Mouse (Mus musculus): ENCODE measurements around the gene Pxn. TPM values are rescaled to one million over a fixed set of nuclear protein-coding genes. Genes with fewer than 3 reads are reported as not detected.

Gene Pxn
- polyA plus RNA-seq, 1 experiment from 2014 or later: 25.2 TPM

GRCm38 (mm10) chr5:115482390-115483265 lies 23.8 kb upstream of the Pxn start:
- Histone ChIP-seq H3K27ac (ENCODE audit: low read depth) (no peak overlapping the region), H3K9ac (peak overlapping the region; percentile 9; the same call in 1 of the 2 replicates), H3K4me1 (ENCODE audit: insufficient read depth) (no peaks in the 10 kb centered on the region), H3K9me3 (ENCODE audit: low read depth, low read length) (no peaks in the 10 kb centered on the region), H3K4me3 (ENCODE audit: low read depth, low read length) (peak overlapping the region; percentile 5; the same call in 1 of the 2 replicates), H3K36me3 (ENCODE audit: insufficient read depth) (peaks cover 10% of the 10 kb centered on the region), H3K4me2 (peak overlapping the region; percentile 63; the same call in 1 of the 2 replicates), H3K27me3 (ENCODE audit: insufficient read depth, low read length) (no peaks in the 10 kb centered on the region)
- TF ChIP-seq CTCF (IDR thresholded peaks at IDR 0.05; ENCODE audit: low read depth): no peak
- WGBS: 36% methylated on average over 38 of the region's 38 CpGs
- no peak for ATAC-seq (ENCODE audit: insufficient read depth)
- no peak for DNase-seq

- Histone ChIP-seq H3K9ac (no peak overlapping the region), H3K9me3 (ENCODE audit: low read depth, low read length) (no peaks in the 10 kb centered on the region), H3K27me3 (ENCODE audit: insufficient read depth, low read length) (no peaks in the 10 kb centered on the region), H3K4me3 (ENCODE audit: low read depth, low read length) (no peak overlapping the region), H3K36me3 (ENCODE audit: insufficient read depth) (peaks cover 7% of the 10 kb centered on the region), H3K4me2 (peak overlapping the region; percentile 63), H3K27ac (ENCODE audit: low read depth) (no peak overlapping the region), H3K4me1 (ENCODE audit: insufficient read depth) (no peaks in the 10 kb centered on the region)
- no peak; the same call in 1 of the 2 replicates for TF ChIP-seq CTCF (IDR thresholded peaks at IDR 0.05; ENCODE audit: low read depth)
- ATAC-seq (ENCODE audit: insufficient read depth) (no peak), DNase-seq (no peak)
- WGBS: 43% methylated on average over 6 of the region's 6 CpGs
These were observed 23.1 kb upstream of the Pxn start for GRCm38 (mm10) chr5:115483385-115483784.

- Histone ChIP-seq H3K4me2 (peak within 1 kb of the TSS; percentile 63), H3K27me3 (ENCODE audit: insufficient read depth, low read length) (no peaks in the 10 kb centered on the region), H3K4me1 (ENCODE audit: insufficient read depth) (no peaks in the 10 kb centered on the region), H3K27ac (ENCODE audit: low read depth) (peak within 1 kb of the TSS; percentile 58), H3K4me3 (ENCODE audit: low read depth, low read length) (peak within 1 kb of the TSS; percentile 39), H3K9me3 (ENCODE audit: low read depth, low read length) (no peaks in the 10 kb centered on the region), H3K36me3 (ENCODE audit: insufficient read depth) (peaks cover 5% of the 10 kb centered on the region), H3K9ac (peak within 1 kb of the TSS; percentile 45)
- ATAC-seq (ENCODE audit: insufficient read depth) (peak; percentile 87), DNase-seq (peak; percentile 99)
- 6% methylated on average over 30 of the region's 30 CpGs for WGBS
- no peak for TF ChIP-seq CTCF (IDR thresholded peaks at IDR 0.05; ENCODE audit: low read depth)
These were observed 22.2 kb upstream of the Pxn start, which contains the start of gene Sirt4 for GRCm38 (mm10) chr5:115483947-115484920. Sirt4 (minus strand) TSS chr5:115484725.

- WGBS: 64% methylated on average over 5 of the region's 5 CpGs
- no peak overlapping the region for H3K27ac ChIP-seq (ENCODE audit: low read depth)
These were observed 21.5 kb upstream of the Pxn start for GRCm38 (mm10) chr5:115484996-115485395.

GRCm38 (mm10) chr5:115485489-115486205 lies 20.8 kb upstream of the Pxn start:
- 70% methylated on average over 18 of the region's 18 CpGs for WGBS
- DNase-seq (no peak), ATAC-seq (ENCODE audit: insufficient read depth) (no peak)
- Histone ChIP-seq H3K4me2 (no peak overlapping the region), H3K27ac (ENCODE audit: low read depth) (no peak overlapping the region), H3K27me3 (ENCODE audit: insufficient read depth, low read length) (no peaks in the 10 kb centered on the region), H3K9ac (no peak overlapping the region), H3K9me3 (ENCODE audit: low read depth, low read length) (no peaks in the 10 kb centered on the region), H3K4me3 (ENCODE audit: low read depth, low read length) (no peak overlapping the region), H3K4me1 (ENCODE audit: insufficient read depth) (no peaks in the 10 kb centered on the region), H3K36me3 (ENCODE audit: insufficient read depth) (no peaks in the 10 kb centered on the region; the same call in 1 of the 2 replicates)
- TF ChIP-seq CTCF (IDR thresholded peaks at IDR 0.05; ENCODE audit: low read depth): no peak

More at GRCm38 (mm10) chr5:115484996-115485395, 21.5 kb upstream of the Pxn start:
- DNase-seq (no peak), ATAC-seq (ENCODE audit: insufficient read depth) (no peak)
- H3K36me3 ChIP-seq (ENCODE audit: insufficient read depth): no peaks in the 10 kb centered on the region; the same call in 1 of the 2 replicates
- H3K27me3 ChIP-seq (ENCODE audit: insufficient read depth, low read length): no peaks in the 10 kb centered on the region
- H3K4me1 ChIP-seq (ENCODE audit: insufficient read depth): no peaks in the 10 kb centered on the region
- no peaks in the 10 kb centered on the region for H3K9me3 ChIP-seq (ENCODE audit: low read depth, low read length)
- H3K4me2 ChIP-seq: peak overlapping the region; percentile 63
- H3K9ac ChIP-seq: peak overlapping the region; percentile 45
- peak overlapping the region; percentile 39 for H3K4me3 ChIP-seq (ENCODE audit: low read depth, low read length)
- no peak for TF ChIP-seq CTCF (IDR thresholded peaks at IDR 0.05; ENCODE audit: low read depth)

GRCm38 (mm10) chr5:115486726-115487125 lies 19.8 kb upstream of the Pxn start:
- H3K27me3 ChIP-seq (ENCODE audit: insufficient read depth, low read length): no peaks in the 10 kb centered on the region
- H3K27ac ChIP-seq (ENCODE audit: low read depth): no peak overlapping the region
- no peaks in the 10 kb centered on the region for H3K36me3 ChIP-seq (ENCODE audit: insufficient read depth)
- H3K4me3 ChIP-seq (ENCODE audit: low read depth, low read length): no peak overlapping the region
- H3K4me2 ChIP-seq: no peak overlapping the region
- H3K9me3 ChIP-seq (ENCODE audit: low read depth, low read length): no peaks in the 10 kb centered on the region
- no peak for DNase-seq
- no peak for TF ChIP-seq CTCF (IDR thresholded peaks at IDR 0.05; ENCODE audit: low read depth)
- H3K4me1 ChIP-seq (ENCODE audit: insufficient read depth): no peaks in the 10 kb centered on the region
- no peak overlapping the region for H3K9ac ChIP-seq
- 35% methylated on average over 4 of the region's 4 CpGs for WGBS
- ATAC-seq (ENCODE audit: insufficient read depth): no peak
